Mouse (Mus musculus) spleen, adult 2 months (tissue): ENCODE data around the gene Unc79. TPM values are rescaled to one million over a fixed set of nuclear protein-coding genes. Genes with fewer than 3 reads are reported as not detected.

ENCODE experiments used
- DNase-seq, 2 experiments: peaks; one replicate each; pipeline versions ENCODE4 v3.0.0 to v3.0.0-alpha.2; 2012 to 2021; ENCODE audit warnings: low spot score in 2 of 2, low read depth in 1 of 2
- H3K27ac ChIP-seq: fragments of 200-500 bp; 2 replicates; pipeline ENCODE4 v1.5.1; 2012; ENCODE audit warnings: low read length, inconsistent platforms; ENCODE audit not compliant: insufficient read depth
- H3K27me3 ChIP-seq: fragments of 200-500 bp; 2 replicates; pipeline ENCODE4 v1.6.1; 2012; ENCODE audit warnings: mild to moderate bottlenecking, moderate library complexity, low read length, inconsistent platforms; ENCODE audit not compliant: control insufficient read depth, insufficient read depth
- H3K36me3 ChIP-seq: fragments of 200-500 bp; 2 replicates; pipeline ENCODE4 v1.6.1; 2012; ENCODE audit warnings: mild to moderate bottlenecking, low read length, inconsistent platforms; ENCODE audit not compliant: control insufficient read depth, insufficient read depth
- H3K4me1 ChIP-seq: fragments of 200-500 bp; 2 replicates; pipeline ENCODE4 v1.6.1; 2011; ENCODE audit warnings: inconsistent platforms; ENCODE audit not compliant: control insufficient read depth, insufficient read depth, insufficient read length
- H3K4me3 ChIP-seq: fragments of 200-500 bp; 2 replicates; pipeline ENCODE4 v1.5.1; 2011; ENCODE audit warnings: mild to moderate bottlenecking, inconsistent platforms; ENCODE audit not compliant: insufficient read depth, insufficient read length; ENCODE audit errors: extremely low read depth
- CTCF ChIP-seq: fragments of 200-500 bp; IDR thresholded peaks from 2 replicates; pipeline ENCODE4 v1.5.1; 2011; ENCODE audit warnings: mild to moderate bottlenecking, inconsistent platforms; ENCODE audit not compliant: insufficient read depth, insufficient read length, insufficient replicate concordance; ENCODE audit errors: extremely low read depth
- POLR2A ChIP-seq: fragments of 200-500 bp; IDR thresholded peaks from 2 replicates; pipeline ENCODE4 v1.6.1; 2011; ENCODE audit warnings: low read depth, low read length, inconsistent platforms
- whole genome bisulfite sequencing: fragments of 180-500 bp; shearing (Covaris S2); methylation state at CpG from one replicate; pipeline ENCODE4 v1.1.7; 2018; 5-methylcytosine and 5-hydroxymethylcytosine counted together
- polyA plus RNA-seq: library from polyadenylated mRNA; depleted of rRNA; stranded (reverse); fragments of >200 nt; gene quantifications from 2 replicates; pipeline ENCODE4 v1.2.3, GENCODE M21; 2012; rRNA removed

The Unc79 gene
- polyA plus RNA-seq, result 0.08 and 0.12 TPM in 2 replicates

- TF ChIP-seq POLR2A (no peak), CTCF (no peak)
Measured at GRCm38 (mm10) chr12:102948778-102949394, at the start of gene Unc79. Gene Unc79 (plus strand): TSS chr12:102948859.

GRCm38 (mm10) chr12:102899091-102899490 lies 49.6 kb upstream of the Unc79 start, which contains the start of gene Cox8c:
Gene Cox8c (plus strand): TSS chr12:102899316.
- Histone ChIP-seq H3K36me3 (no peaks in the 10 kb centered on the region), H3K27me3 (no peaks in the 10 kb centered on the region), H3K4me1 (no peaks in the 10 kb centered on the region), H3K27ac (no peak within 1 kb of the TSS), H3K4me3 (no peak within 1 kb of the TSS)
- WGBS, result 94% methylated on average over 17 of the region's 17 CpGs
- TF ChIP-seq CTCF (no peak), POLR2A (no peak)
- DNase-seq, result no peak

More at GRCm38 (mm10) chr12:102948778-102949394, at the start of gene Unc79:
- Histone ChIP-seq H3K4me3 (peak within 1 kb of the TSS; percentile 8; the same call in 1 of the 2 replicates), H3K4me1 (peaks cover 3% of the 10 kb centered on the region; the same call in 1 of the 2 replicates), H3K27me3 (peaks cover 14% of the 10 kb centered on the region), H3K36me3 (no peaks in the 10 kb centered on the region), H3K27ac (no peak within 1 kb of the TSS)
- no peak for DNase-seq
- WGBS, result 1% methylated on average over 48 of the region's 48 CpGs

GRCm38 (mm10) chr12:102908191-102908590 lies 40.5 kb upstream of the Unc79 start:
- H3K4me3 ChIP-seq, result no peak overlapping the region
- no peak for DNase-seq
- no peak overlapping the region for H3K27ac ChIP-seq
- H3K4me1 ChIP-seq, result no peaks in the 10 kb centered on the region
- TF ChIP-seq CTCF, result no peak
- TF ChIP-seq POLR2A, result no peak
- 72% methylated on average over 3 of the region's 3 CpGs for WGBS
- H3K36me3 ChIP-seq, result no peaks in the 10 kb centered on the region
- no peaks in the 10 kb centered on the region for H3K27me3 ChIP-seq

- WGBS, result 20% methylated on average over 2 of the region's 2 CpGs
- no peak for DNase-seq
- TF ChIP-seq CTCF (no peak), POLR2A (no peak)
- Histone ChIP-seq H3K4me3 (no peak overlapping the region), H3K36me3 (no peaks in the 10 kb centered on the region), H3K27ac (no peak overlapping the region), H3K27me3 (no peaks in the 10 kb centered on the region), H3K4me1 (no peaks in the 10 kb centered on the region)
Measured at GRCm38 (mm10) chr12:102916073-102916472, 32.6 kb upstream of the Unc79 start.

- Histone ChIP-seq H3K27ac (no peak overlapping the region), H3K4me1 (no peaks in the 10 kb centered on the region), H3K36me3 (no peaks in the 10 kb centered on the region), H3K4me3 (no peak overlapping the region), H3K27me3 (no peaks in the 10 kb centered on the region)
- no peak for DNase-seq
- WGBS, result 86% methylated on average over 4 of the region's 4 CpGs
- TF ChIP-seq POLR2A (no peak), CTCF (no peak)
Measured at GRCm38 (mm10) chr12:102929764-102930163, 18.9 kb upstream of the Unc79 start.

GRCm38 (mm10) chr12:102930335-102930734 lies 18.3 kb upstream of the Unc79 start:
- TF ChIP-seq CTCF, result no peak
- no peak for TF ChIP-seq POLR2A
- 68% methylated on average over 1 of the region's 1 CpGs for WGBS
- H3K4me1 ChIP-seq, result no peaks in the 10 kb centered on the region
- H3K36me3 ChIP-seq, result no peaks in the 10 kb centered on the region
- no peak overlapping the region for H3K4me3 ChIP-seq
- H3K27ac ChIP-seq, result no peak overlapping the region
- DNase-seq, result no peak
- H3K27me3 ChIP-seq, result no peaks in the 10 kb centered on the region

GRCm38 (mm10) chr12:102930789-102931188 lies 17.9 kb upstream of the Unc79 start:
- DNase-seq, result no peak
- TF ChIP-seq CTCF, result no peak
- TF ChIP-seq POLR2A, result no peak
- 88% methylated on average over 7 of the region's 7 CpGs for WGBS
- H3K4me3 ChIP-seq, result no peak overlapping the region
- no peaks in the 10 kb centered on the region for H3K36me3 ChIP-seq
- H3K27me3 ChIP-seq, result no peaks in the 10 kb centered on the region
- H3K27ac ChIP-seq, result no peak overlapping the region
- H3K4me1 ChIP-seq, result no peaks in the 10 kb centered on the region
